Mouse (Mus musculus) stomach, embryonic 14.5 days (tissue): Measurements from ENCODE around the gene Syngr1. TPM values are rescaled to one million over a fixed set of nuclear protein-coding genes. Genes with fewer than 3 reads are reported as not detected.

Experiments
- ATAC-seq: fragments of 200-750 bp; cut with Nextera tagmentation; 2 replicates; pipeline ENCODE4 v1.8.0; 2017; ENCODE audit warnings: low read depth, moderate TSS enrichment; ENCODE audit not compliant: insufficient number of reproducible peaks, insufficient read depth, low FRiP score
- H3K27ac ChIP-seq: fragments of 300-500 bp; sonication (generic); 2 replicates; pipeline ENCODE4 v1.5.1; 2014; ENCODE audit warnings: mild to moderate bottlenecking, low read length, moderate library complexity, mixed read lengths
- H3K27me3 ChIP-seq: fragments of 300-500 bp; sonication (generic); 2 replicates; pipeline ENCODE4 v1.6.1; 2014; ENCODE audit warnings: low read length, control low read depth, mixed read lengths; ENCODE audit not compliant: control insufficient read depth, insufficient read depth
- H3K36me3 ChIP-seq: fragments of 300-500 bp; sonication (generic); 2 replicates; pipeline ENCODE4 v1.6.1; 2014; ENCODE audit warnings: mild to moderate bottlenecking, control low read depth, low read length, moderate library complexity, mixed read lengths; ENCODE audit not compliant: control insufficient read depth, insufficient read depth
- H3K4me1 ChIP-seq: fragments of 300-500 bp; sonication (generic); 2 replicates; pipeline ENCODE4 v1.6.1; 2014; ENCODE audit warnings: low read length, control low read depth, mixed read lengths; ENCODE audit not compliant: control insufficient read depth, insufficient read depth
- H3K4me2 ChIP-seq: fragments of 300-500 bp; sonication (generic); replicated peaks from 2 replicates; pipeline ENCODE4 v1.6.1; 2014; ENCODE audit warnings: low read depth, low read length, control low read depth
- H3K4me3 ChIP-seq: fragments of 300-500 bp; sonication (generic); 2 replicates; pipeline ENCODE4 v1.5.1; 2014; ENCODE audit warnings: low read depth, low read length, control low read depth
- H3K9ac ChIP-seq: fragments of 300-500 bp; sonication (generic); replicated peaks from 2 replicates; pipeline ENCODE4 v1.6.1; 2014; ENCODE audit warnings: low read depth, mild to moderate bottlenecking, control low read depth, low read length, moderate library complexity, mixed read lengths
- H3K9me3 ChIP-seq: fragments of 300-500 bp; sonication (generic); 2 replicates; pipeline ENCODE4 v1.6.1; 2016; ENCODE audit warnings: low read depth, low read length, control low read depth; ENCODE audit not compliant: control insufficient read depth
- WGBS: fragments of 180-500 bp; shearing (Covaris S2); extraction: QIAGEN DNeasy Blood & Tissue Kit; methylation state at CpG from one replicate; pipeline ENCODE4 v1.1.7; 2014; 5-methylcytosine and 5-hydroxymethylcytosine counted together
- polyA plus RNA-seq: library from polyadenylated mRNA; unstranded; fragments of >200 nt; fragmentation: Nextera tagmentation; extraction: Ambion mirVana; gene quantifications from 2 replicates; pipeline ENCODE4 v1.2.1, GENCODE M21; 2014

Syngr1 gene
- polyA plus RNA-seq, 1 experiment from 2014 or later, result 38.8 TPM

DNA sequence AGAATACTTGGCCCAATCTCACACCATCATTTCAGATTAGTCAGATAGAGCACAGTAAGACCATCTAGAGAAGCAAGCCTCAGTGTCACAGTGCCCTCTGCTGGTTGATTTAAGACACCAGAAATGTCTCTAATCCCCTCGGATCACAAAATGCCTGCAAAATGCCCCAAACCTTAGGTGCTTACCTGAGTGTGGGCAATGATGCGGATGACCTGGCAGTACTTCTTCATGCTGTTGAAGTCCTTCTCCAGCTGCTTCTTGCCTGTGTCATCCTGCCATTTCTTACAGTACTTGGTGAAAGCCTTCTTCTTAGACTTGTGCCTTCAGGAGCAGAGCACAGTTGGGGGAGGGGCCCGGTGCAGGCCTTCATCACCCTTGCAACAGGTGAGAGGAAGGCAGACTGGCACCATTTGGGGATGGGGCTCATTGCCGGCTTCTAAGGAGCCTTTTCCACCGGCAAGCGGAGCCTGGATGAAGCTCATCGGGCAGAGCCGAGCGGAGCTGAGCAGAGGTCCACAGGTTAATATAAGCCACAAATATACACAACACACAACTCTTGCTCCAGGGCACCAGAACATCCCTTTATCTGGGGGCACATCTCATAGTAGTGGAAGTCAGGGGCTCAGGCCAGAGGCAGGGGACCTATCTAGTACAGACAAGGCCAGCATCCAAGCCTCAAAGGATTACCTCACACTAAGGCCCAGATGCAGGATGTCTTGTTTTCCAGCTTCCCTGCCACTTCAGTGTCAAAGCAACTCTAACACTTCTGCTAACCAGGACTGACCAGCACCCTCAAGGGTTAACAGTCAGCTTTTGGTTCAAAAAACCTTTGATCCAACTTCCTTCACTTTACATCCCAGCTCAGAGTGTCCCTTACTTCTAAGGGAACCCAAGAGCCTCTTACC lies 10.2 kb upstream of the Syngr1 start:
- H3K36me3 ChIP-seq, result peaks cover 53% of the 10 kb centered on the region
- no peak for ATAC-seq
- WGBS, result 56% methylated on average over 9 of the region's 9 CpGs

DNA sequence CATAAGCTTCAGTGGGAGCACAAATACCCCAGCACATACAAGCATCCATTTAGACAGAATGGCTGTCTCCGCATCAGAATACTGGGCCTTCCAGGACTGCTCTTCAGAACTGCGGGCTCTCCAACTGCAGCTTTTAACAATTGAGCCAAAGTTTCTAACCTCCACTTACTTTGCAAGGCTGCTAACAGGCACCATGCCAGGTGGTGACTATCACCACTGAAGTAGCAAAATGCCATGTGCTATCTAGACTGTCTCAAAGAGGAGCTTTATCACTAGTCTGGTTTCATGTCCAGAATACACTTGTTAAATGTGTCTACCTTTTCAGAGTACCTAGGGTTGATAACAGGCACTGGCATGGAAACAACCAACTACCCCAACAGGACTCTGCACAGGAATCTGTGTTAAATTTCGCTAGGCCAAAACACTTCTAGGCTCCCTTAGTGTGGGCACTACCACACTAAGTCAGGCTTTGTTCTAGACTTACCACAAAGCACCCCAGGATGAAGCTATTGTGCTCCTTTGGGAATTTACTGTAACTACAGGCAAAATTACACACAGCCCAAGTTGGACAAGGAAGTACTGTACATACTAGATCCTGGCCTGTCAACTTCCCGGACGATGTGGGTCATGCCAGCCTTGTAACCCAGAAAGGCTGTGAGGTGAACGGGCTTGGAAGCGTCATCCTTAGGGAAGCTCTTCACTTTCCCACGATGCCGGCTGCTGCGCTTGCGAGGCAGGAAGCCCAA lies 9.2 kb upstream of the Syngr1 start:
- WGBS, result 6% methylated on average over 11 of the region's 11 CpGs
- Histone ChIP-seq H3K4me1 (peaks cover 17% of the 10 kb centered on the region; the same call in 1 of the 2 replicates), H3K4me2 (peak overlapping the region; percentile 54), H3K27ac (peak overlapping the region; percentile 82), H3K36me3 (peaks cover 52% of the 10 kb centered on the region), H3K9ac (peak overlapping the region; percentile 64), H3K9me3 (no peaks in the 10 kb centered on the region), H3K4me3 (peak overlapping the region; percentile 57), H3K27me3 (no peaks in the 10 kb centered on the region)
- no peak for ATAC-seq

More for the DNA sequence above, 10.2 kb upstream of the Syngr1 start:
- H3K9ac ChIP-seq, result peak overlapping the region; percentile 64
- H3K4me1 ChIP-seq, result peaks cover 17% of the 10 kb centered on the region; the same call in 1 of the 2 replicates
- H3K27me3 ChIP-seq, result no peaks in the 10 kb centered on the region
- peak overlapping the region; percentile 54 for H3K4me2 ChIP-seq
- H3K4me3 ChIP-seq, result peak overlapping the region; percentile 57
- H3K27ac ChIP-seq, result 0 out of 2 replicates have a peak overlapping the region, but pooled peaks have one; percentile 10
- no peaks in the 10 kb centered on the region for H3K9me3 ChIP-seq

DNA sequence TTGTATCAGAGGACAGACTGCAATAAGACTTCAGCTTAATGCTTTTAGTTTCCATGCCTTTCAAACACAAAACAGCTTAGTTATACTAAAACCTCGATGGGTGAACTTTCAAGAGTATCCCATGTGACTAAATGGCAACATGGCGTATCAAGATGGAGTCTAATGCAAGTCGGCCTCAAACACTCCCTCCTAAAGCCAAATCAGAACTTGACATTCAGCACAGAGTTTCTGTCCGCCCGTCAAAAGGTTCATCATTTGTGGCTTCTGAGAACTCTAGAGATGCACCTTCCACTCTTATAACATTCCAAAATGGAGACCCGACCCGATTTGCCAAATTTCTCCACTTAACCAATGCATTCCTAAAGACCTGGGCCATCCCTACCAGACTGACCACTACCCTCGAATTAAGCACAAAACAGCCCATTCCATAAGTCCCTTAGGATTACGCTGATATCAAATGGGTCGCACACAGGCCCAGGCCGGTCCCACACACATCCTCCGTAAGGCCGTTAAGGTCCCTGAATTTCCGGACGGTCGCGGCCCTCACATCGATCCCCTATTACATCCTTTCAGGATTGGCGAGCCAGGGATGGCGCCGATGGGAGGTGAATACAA lies 8.4 kb upstream of the Syngr1 start:
- Histone ChIP-seq H3K36me3 (peaks cover 46% of the 10 kb centered on the region), H3K4me2 (peak overlapping the region; percentile 54), H3K4me1 (peaks cover 17% of the 10 kb centered on the region; the same call in 1 of the 2 replicates), H3K27me3 (no peaks in the 10 kb centered on the region), H3K9ac (peak overlapping the region; percentile 64), H3K9me3 (no peaks in the 10 kb centered on the region), H3K27ac (peak overlapping the region; percentile 82), H3K4me3 (peak overlapping the region; percentile 57)
- WGBS, result under 1% methylated on average over 21 of the region's 21 CpGs
- ATAC-seq, result no peak

DNA sequence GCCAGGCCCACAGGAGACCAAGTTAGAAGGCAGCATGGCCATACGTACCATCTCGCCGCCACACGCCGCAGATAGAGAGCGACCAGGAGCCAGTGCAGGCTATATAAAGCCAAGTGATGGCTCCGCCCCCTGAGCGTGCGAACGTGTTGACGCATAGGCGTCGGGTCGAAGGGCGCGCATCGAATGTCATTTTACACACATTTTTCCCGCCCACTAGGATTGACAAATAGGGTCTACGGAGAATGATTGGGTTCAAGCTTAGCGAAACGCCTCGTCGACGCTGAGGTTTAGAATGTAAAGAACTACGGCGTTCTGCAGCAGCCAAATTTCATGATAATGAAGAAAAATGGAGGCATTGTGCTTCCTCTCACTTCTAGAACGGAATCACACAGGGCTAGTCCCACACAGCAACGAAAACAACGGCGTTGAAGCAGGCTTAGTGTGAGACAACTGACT lies 7.8 kb upstream of the Syngr1 start:
- WGBS, result under 1% methylated on average over 30 of the region's 30 CpGs
- H3K4me1 ChIP-seq, result peaks cover 17% of the 10 kb centered on the region; the same call in 1 of the 2 replicates
- H3K4me3 ChIP-seq, result peak overlapping the region; percentile 57
- peak overlapping the region; percentile 89 for H3K27ac ChIP-seq
- ATAC-seq, result peak; percentile 95
- peaks cover 41% of the 10 kb centered on the region for H3K36me3 ChIP-seq
- peak overlapping the region; percentile 54 for H3K4me2 ChIP-seq
- peak overlapping the region; percentile 64 for H3K9ac ChIP-seq
- no peaks in the 10 kb centered on the region for H3K27me3 ChIP-seq
- H3K9me3 ChIP-seq, result no peaks in the 10 kb centered on the region

DNA sequence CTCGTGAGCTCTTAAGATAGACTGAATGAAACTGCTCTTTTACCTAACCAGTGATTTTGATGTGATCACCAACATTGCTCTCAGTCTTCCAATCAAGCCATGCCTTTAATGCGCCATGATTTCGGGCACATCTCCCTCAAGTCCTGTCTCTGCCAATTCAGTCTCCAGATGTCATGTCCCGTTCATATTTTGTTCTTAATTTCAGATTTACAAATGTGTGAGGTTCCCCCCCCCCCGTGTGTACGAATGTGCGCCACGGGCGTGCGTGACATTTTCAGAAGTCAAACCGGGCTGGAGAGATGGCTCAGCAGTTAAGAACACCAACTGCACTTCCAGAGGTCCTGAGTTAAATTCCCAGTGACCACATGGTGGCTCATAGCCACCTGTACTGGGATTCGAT lies 7.4 kb upstream of the Syngr1 start:
- H3K9me3 ChIP-seq, result no peaks in the 10 kb centered on the region
- H3K36me3 ChIP-seq, result peaks cover 36% of the 10 kb centered on the region
- peak overlapping the region; percentile 57 for H3K4me3 ChIP-seq
- peak overlapping the region; percentile 39; the same call in 1 of the 2 replicates for H3K9ac ChIP-seq
- no peaks in the 10 kb centered on the region for H3K27me3 ChIP-seq
- peak overlapping the region; percentile 89 for H3K27ac ChIP-seq
- 2% methylated on average over 12 of the region's 12 CpGs for WGBS
- peaks cover 17% of the 10 kb centered on the region; the same call in 1 of the 2 replicates for H3K4me1 ChIP-seq
- ATAC-seq, result no peak
- peak overlapping the region; percentile 52 for H3K4me2 ChIP-seq

DNA sequence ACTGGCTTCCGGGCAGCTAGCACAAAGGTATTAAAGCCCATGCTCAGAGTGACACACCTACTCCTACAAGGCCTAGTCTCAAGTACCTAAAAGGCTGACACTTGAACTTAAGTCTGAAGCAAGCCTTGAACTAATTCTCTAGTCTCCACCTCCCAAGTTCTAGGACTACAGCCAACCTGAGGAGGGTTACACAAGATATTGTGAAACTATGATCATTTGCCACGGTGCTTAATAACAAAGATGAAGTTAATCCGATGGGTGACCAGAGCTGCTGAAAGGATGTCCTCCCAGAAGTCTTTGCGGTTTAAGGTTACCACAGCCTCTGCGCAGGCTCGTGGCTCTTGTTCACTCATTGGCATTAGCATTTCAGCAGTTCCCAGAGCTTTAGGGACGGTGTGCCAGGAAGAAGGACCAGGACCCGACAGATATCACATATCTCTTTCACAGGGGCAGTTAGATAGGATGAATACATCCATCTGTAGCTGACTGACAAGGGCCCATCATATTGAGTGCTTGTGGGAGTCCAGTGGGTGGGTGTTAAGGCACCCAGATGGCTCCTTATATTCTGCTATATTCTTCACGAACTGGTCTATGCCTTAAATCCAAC lies 3.6 kb upstream of the Syngr1 start:
- no peaks in the 10 kb centered on the region for H3K36me3 ChIP-seq
- no peak overlapping the region for H3K4me2 ChIP-seq
- no peaks in the 10 kb centered on the region for H3K9me3 ChIP-seq
- ATAC-seq, result no peak
- no peak overlapping the region for H3K27ac ChIP-seq
- WGBS, result 84% methylated on average over 9 of the region's 9 CpGs
- H3K4me1 ChIP-seq, result no peaks in the 10 kb centered on the region
- H3K27me3 ChIP-seq, result peaks cover 10% of the 10 kb centered on the region; the same call in 1 of the 2 replicates
- no peak overlapping the region for H3K4me3 ChIP-seq
- no peak overlapping the region for H3K9ac ChIP-seq

DNA sequence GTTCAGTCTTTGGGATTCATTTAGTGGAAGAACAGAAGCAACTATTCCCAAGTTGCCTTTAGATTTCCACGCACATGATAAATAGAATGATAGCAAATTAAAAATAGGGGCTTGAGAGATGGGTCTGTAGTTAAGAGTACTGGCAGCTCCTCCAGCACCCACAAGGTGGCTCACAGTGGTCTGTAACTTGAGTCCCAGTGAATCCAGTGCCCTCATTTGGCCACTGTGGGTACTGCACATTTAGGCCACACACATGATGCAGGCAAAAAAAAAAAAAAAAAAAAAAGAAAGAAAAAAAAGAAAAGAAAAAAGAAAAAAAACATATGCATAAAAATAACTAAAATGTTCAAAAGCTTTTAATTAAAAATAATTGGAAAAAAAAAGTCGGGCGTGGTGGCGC lies 2.5 kb upstream of the Syngr1 start:
- no peak overlapping the region for H3K27ac ChIP-seq
- ATAC-seq, result no peak
- 33% methylated on average over 4 of the region's 4 CpGs for WGBS

More for the DNA sequence above, 2.5 kb upstream of the Syngr1 start:
- no peak overlapping the region for H3K4me3 ChIP-seq
- no peak overlapping the region for H3K9ac ChIP-seq
- no peaks in the 10 kb centered on the region for H3K36me3 ChIP-seq
- H3K9me3 ChIP-seq, result no peaks in the 10 kb centered on the region
- no peaks in the 10 kb centered on the region for H3K4me1 ChIP-seq
- H3K4me2 ChIP-seq, result no peak overlapping the region
- peaks cover 12% of the 10 kb centered on the region; the same call in 1 of the 2 replicates for H3K27me3 ChIP-seq
